Mouse (Mus musculus): Measurements from ENCODE around the gene Ppat. TPM values are rescaled to one million over a fixed set of nuclear protein-coding genes. Genes with fewer than 3 reads are reported as not detected.
A peak's percentile ranks its signal among the peaks of the same experiment; 100 is the strongest.

Ppat gene
- total and polyA plus RNA-seq, 3 experiments: 103 to 180 (median 110) TPM

GRCm38 (mm10) chr5:76939717-76940116, 11.7 kb downstream of the Ppat start:
- TF ChIP-seq MYB (IDR thresholded peaks at IDR 0.05; ENCODE audit: low read depth, low read length) (no peak), GABPA (IDR thresholded peaks at IDR 0.05; ENCODE audit: low read depth, low read length) (no peak), USF2 (IDR thresholded peaks at IDR 0.05; ENCODE audit: borderline replicate concordance in 1 of 2, insufficient read depth in 1 of 2, low read depth in 1 of 2, low read length in 2 of 2) (no peak), NELFE (IDR thresholded peaks at IDR 0.05; ENCODE audit: low read depth, low read length) (no peak), SIN3A (IDR thresholded peaks at IDR 0.05; ENCODE audit: low read length) (no peak), E2F4 (IDR thresholded peaks at IDR 0.05; ENCODE audit: borderline replicate concordance, low read depth, low read length) (no peak), SMC3 (IDR thresholded peaks at IDR 0.05; ENCODE audit: low read depth, low read length) (no peak), GATA1 (IDR thresholded peaks at IDR 0.05; ENCODE audit: low read depth, low read length) (peak; percentile 59; the same call in 1 of the 2 replicates), TBP (IDR thresholded peaks at IDR 0.05; ENCODE audit: low read depth, low read length) (no peak), EP300 (IDR thresholded peaks at IDR 0.05; ENCODE audit: low read depth in 1 of 2, low read length in 2 of 2) (peak; percentile 17 to 46; a peak in 1 of 4 replicates), POLR2AphosphoS2 (IDR thresholded peaks at IDR 0.05; ENCODE audit: low read length) (no peak), ZC3H11A (IDR thresholded peaks at IDR 0.05; ENCODE audit: low read depth, low read length) (no peak), RCOR1 (IDR thresholded peaks at IDR 0.05; ENCODE audit: low read depth, low read length) (peak; percentile 24; the same call in 1 of the 2 replicates), CHD1 (IDR thresholded peaks at IDR 0.05; ENCODE audit: low read depth, low read length) (no peak), MAZ (IDR thresholded peaks at IDR 0.05; ENCODE audit: low read depth, low read length) (no peak), ZKSCAN1 (IDR thresholded peaks at IDR 0.05; ENCODE audit: low read depth, low read length) (no peak), BHLHE40 (IDR thresholded peaks at IDR 0.05; ENCODE audit: borderline replicate concordance, low read depth, low read length) (no peak), UBTF (IDR thresholded peaks at IDR 0.05; ENCODE audit: borderline replicate concordance, insufficient read depth, low read depth, low read length) (no peak), HCFC1 (IDR thresholded peaks at IDR 0.05; ENCODE audit: low read depth, low read length) (no peak)
- peak overlapping the region; percentile 30; the same call in 1 of the 2 replicates for H3K9ac ChIP-seq (ENCODE audit: control insufficient read depth, low read depth, low read length, poor library complexity, severe bottlenecking)
- peaks cover 25 to 33% of the 10 kb centered on the region in 2 experiments for H3K4me1 ChIP-seq (ENCODE audit: control insufficient read depth in 1 of 2, insufficient read depth in 2 of 2, low read length in 2 of 2)
- DNase-seq (ENCODE audit: low read depth, low spot score): peak; percentile 53
- H3K27me3 ChIP-seq (ENCODE audit: control insufficient read depth in 1 of 2, insufficient read depth in 2 of 2, low read length in 2 of 2): no peaks in the 10 kb centered on the region
- peak overlapping the region; percentile 61 for H3K27ac ChIP-seq (ENCODE audit: control insufficient read depth, low read depth, low read length)
- H3K36me3 ChIP-seq (ENCODE audit: control insufficient read depth in 1 of 2, insufficient read depth in 2 of 2, low read length in 2 of 2): peaks cover 24 to 48% of the 10 kb centered on the region in 2 experiments
- H3K4me3 ChIP-seq (ENCODE audit: control insufficient read depth in 1 of 2, insufficient read depth in 1 of 2, low read depth in 2 of 2, low read length in 2 of 2): no peak overlapping the region
- no peaks in the 10 kb centered on the region for H3K9me3 ChIP-seq (replicated peaks; ENCODE audit: insufficient read depth, low read length)
- peaks cover 41% of the 10 kb centered on the region for H3K79me2 ChIP-seq (ENCODE audit: control insufficient read depth, insufficient read depth, low read length, poor library complexity)

- H3K4me3 ChIP-seq (ENCODE audit: control insufficient read depth in 1 of 2, insufficient read depth in 1 of 2, low read depth in 2 of 2, low read length in 2 of 2): no peak overlapping the region
- peaks cover 28 to 30% of the 10 kb centered on the region in 2 experiments for H3K36me3 ChIP-seq (ENCODE audit: control insufficient read depth in 1 of 2, insufficient read depth in 2 of 2, low read length in 2 of 2)
- H3K9ac ChIP-seq (ENCODE audit: control insufficient read depth, low read depth, low read length, poor library complexity, severe bottlenecking): no peak overlapping the region
- H3K27me3 ChIP-seq (ENCODE audit: control insufficient read depth in 1 of 2, insufficient read depth in 2 of 2, low read length in 2 of 2): no peaks in the 10 kb centered on the region
- no peak for DNase-seq (ENCODE audit: low read depth, low spot score)
- H3K27ac ChIP-seq (ENCODE audit: control insufficient read depth, low read depth, low read length): peak overlapping the region; percentile 22; the same call in 1 of the 2 replicates
- H3K4me1 ChIP-seq (ENCODE audit: control insufficient read depth in 1 of 2, insufficient read depth in 2 of 2, low read length in 2 of 2): peaks cover 19 to 21% of the 10 kb centered on the region in 2 experiments
- no peak for TF ChIP-seq CHD2 (IDR thresholded peaks at IDR 0.05; ENCODE audit: low read length)
- no peak for TF ChIP-seq ELF1 (IDR thresholded peaks at IDR 0.05; ENCODE audit: low read depth, low read length)
- no peak for TF ChIP-seq NRF1 (IDR thresholded peaks at IDR 0.05; ENCODE audit: insufficient read depth, low read depth, low read length, poor library complexity, severe bottlenecking)
- no peak for TF ChIP-seq TBP (IDR thresholded peaks at IDR 0.05; ENCODE audit: low read depth, low read length)
- TF ChIP-seq EP300 (IDR thresholded peaks at IDR 0.05; ENCODE audit: low read depth in 1 of 2, low read length in 2 of 2): no peak
- TF ChIP-seq MYC (IDR thresholded peaks at IDR 0.05; ENCODE audit: low read depth, low read length): no peak
- TF ChIP-seq JUND (IDR thresholded peaks at IDR 0.05; ENCODE audit: low read depth, low read length): no peak
- TF ChIP-seq E2F4 (IDR thresholded peaks at IDR 0.05; ENCODE audit: borderline replicate concordance, low read depth, low read length): no peak
- peaks cover 34% of the 10 kb centered on the region for H3K79me2 ChIP-seq (ENCODE audit: control insufficient read depth, insufficient read depth, low read length, poor library complexity)
- no peaks in the 10 kb centered on the region for H3K9me3 ChIP-seq (replicated peaks; ENCODE audit: insufficient read depth, low read length)
Measured at GRCm38 (mm10) chr5:76929180-76929877, 22.0 kb downstream of the Ppat start.
